Mouse (Mus musculus): Measurements from ENCODE around the gene Lats2.

DNA sequence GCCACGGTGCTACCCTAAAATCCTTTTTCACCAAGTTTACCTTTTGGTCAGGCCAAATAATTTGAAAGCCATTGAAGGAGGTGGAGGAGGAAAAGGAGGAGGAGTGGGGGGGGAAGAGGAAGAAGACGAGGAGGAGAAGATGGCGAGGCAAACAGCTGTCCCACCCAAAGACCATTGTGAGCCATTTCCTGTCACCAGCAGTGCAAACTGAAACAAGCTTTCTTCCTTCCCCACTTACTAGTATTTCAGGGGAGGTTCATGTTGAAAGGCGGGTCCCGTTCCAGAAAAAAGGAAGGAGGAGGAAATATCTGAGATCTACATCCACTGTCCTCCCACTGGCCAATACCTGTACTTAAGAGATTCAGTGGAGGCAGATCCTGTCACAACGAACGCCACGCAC is 28.8 kb downstream of the Lats2 start:
- TF ChIP-seq ZNF384 (IDR thresholded peaks at IDR 0.05; ENCODE audit: low read depth, low read length) (no peak), HCFC1 (IDR thresholded peaks at IDR 0.05; ENCODE audit: borderline replicate concordance, insufficient read depth, low read length) (no peak), CHD2 (IDR thresholded peaks at IDR 0.05; ENCODE audit: low read depth, low read length) (no peak), MAFK (IDR thresholded peaks at IDR 0.05; ENCODE audit: insufficient read depth, low read depth, low read length) (no peak)
